Mouse (Mus musculus) liver, embryonic 14.5 days (tissue): ENCODE data around the gene Pds5b.
"Not testable (repeated sequence)": the region's sequence is repeated elsewhere in the genome, so short reads cannot be mapped to it uniquely, and the experiment has no call there.

Source experiments
- CTCF ChIP-seq: IDR thresholded peaks from 2 replicates; pipeline ENCODE4 v1.5.1; 2016; ENCODE audit warnings: antibody characterized with exemption, low read depth, control low read depth
- EP300 ChIP-seq: IDR thresholded peaks from 2 replicates; pipeline ENCODE4 v1.6.1; 2016; ENCODE audit warnings: antibody characterized with exemption, low read depth

- not testable (repeated sequence) for TF ChIP-seq CTCF, EP300
These were observed 9.6 kb upstream of the Pds5b start for GRCm38 (mm10) chr5:150663926-150664325.
